Mouse (Mus musculus) heart, embryonic 14.5 days (tissue): Measurements from ENCODE around the gene Strn3. TPM values are rescaled to one million over a fixed set of nuclear protein-coding genes. Genes with fewer than 3 reads are reported as not detected.
"Not testable (repeated sequence)": the region's sequence is repeated elsewhere in the genome, so short reads cannot be mapped to it uniquely, and the experiment has no call there.

ENCODE experiments used
- ATAC-seq: fragments of 200-750 bp; cut with Nextera tagmentation; 2 replicates; pipeline ENCODE4 v1.8.0; 2017; ENCODE audit warnings: low read depth, moderate TSS enrichment; ENCODE audit not compliant: insufficient number of reproducible peaks, insufficient read depth, low FRiP score
- H3K27ac ChIP-seq, 2 experiments: fragments of 200-500 bp in 1 of 2; fragments of 300-500 bp in 1 of 2; sonication (generic) in 1 of 2; replicated peaks in 1 of 2; 2 replicates each; pipeline ENCODE4 v1.5.1; 2012 to 2014; ENCODE audit warnings: low read depth in 2 of 2, low read length in 2 of 2, control low read depth in 1 of 2, mild to moderate bottlenecking in 1 of 2, mixed read lengths in 1 of 2; ENCODE audit not compliant: control insufficient read depth in 1 of 2, insufficient read depth in 1 of 2
- H3K27me3 ChIP-seq: fragments of 300-500 bp; sonication (generic); 2 replicates; pipeline ENCODE4 v1.6.1; 2014; ENCODE audit warnings: mild to moderate bottlenecking, low read length, control low read depth; ENCODE audit not compliant: control insufficient read depth, insufficient read depth
- H3K36me3 ChIP-seq: fragments of 300-500 bp; sonication (generic); 2 replicates; pipeline ENCODE4 v1.6.1; 2014; ENCODE audit warnings: mild to moderate bottlenecking, control low read depth, low read length, mixed read lengths; ENCODE audit not compliant: control insufficient read depth, insufficient read depth
- H3K4me1 ChIP-seq, 2 experiments: fragments of 200-500 bp in 1 of 2; fragments of 300-500 bp in 1 of 2; sonication (generic) in 1 of 2; 2 replicates each; pipeline ENCODE4 v1.6.1; 2012 to 2014; ENCODE audit warnings: low read length in 2 of 2, control low read depth in 1 of 2, mixed read lengths in 1 of 2; ENCODE audit not compliant: control insufficient read depth in 2 of 2, insufficient read depth in 2 of 2
- H3K4me2 ChIP-seq: fragments of 300-500 bp; sonication (generic); 2 replicates; pipeline ENCODE4 v1.6.1; 2014; ENCODE audit warnings: mild to moderate bottlenecking, low read length
- H3K4me3 ChIP-seq, 2 experiments: fragments of 200-500 bp in 1 of 2; fragments of 300-500 bp in 1 of 2; sonication (generic) in 1 of 2; 2 replicates each; pipeline ENCODE4 v1.5.1; 2012 to 2014; ENCODE audit warnings: low read length in 2 of 2, mild to moderate bottlenecking in 2 of 2, control low read depth in 1 of 2, low read depth in 1 of 2, moderate library complexity in 1 of 2; ENCODE audit not compliant: control insufficient read depth in 1 of 2, insufficient read depth in 1 of 2
- H3K9ac ChIP-seq: fragments of 300-500 bp; sonication (generic); 2 replicates; pipeline ENCODE4 v1.6.1; 2014; ENCODE audit warnings: mild to moderate bottlenecking, low read length
- H3K9me3 ChIP-seq: fragments of 300-500 bp; sonication (generic); 2 replicates; pipeline ENCODE4 v1.6.1; 2016; ENCODE audit warnings: low read length, control low read depth; ENCODE audit not compliant: control insufficient read depth
- WGBS: fragments of 180-500 bp; shearing (Covaris S2); extraction: QIAGEN DNeasy Blood & Tissue Kit; methylation state at CpG from one replicate; pipeline ENCODE4 v1.1.7; 2014; 5-methylcytosine and 5-hydroxymethylcytosine counted together
- polyA plus RNA-seq: library from polyadenylated mRNA; unstranded; fragments of >200 nt; fragmentation: Nextera tagmentation; extraction: Ambion mirVana; gene quantifications from 2 replicates; pipeline ENCODE4 v1.2.1, GENCODE M21; 2014

The Strn3 gene
- polyA plus RNA-seq, 1 experiment from 2014 or later: 60.9 TPM

DNA sequence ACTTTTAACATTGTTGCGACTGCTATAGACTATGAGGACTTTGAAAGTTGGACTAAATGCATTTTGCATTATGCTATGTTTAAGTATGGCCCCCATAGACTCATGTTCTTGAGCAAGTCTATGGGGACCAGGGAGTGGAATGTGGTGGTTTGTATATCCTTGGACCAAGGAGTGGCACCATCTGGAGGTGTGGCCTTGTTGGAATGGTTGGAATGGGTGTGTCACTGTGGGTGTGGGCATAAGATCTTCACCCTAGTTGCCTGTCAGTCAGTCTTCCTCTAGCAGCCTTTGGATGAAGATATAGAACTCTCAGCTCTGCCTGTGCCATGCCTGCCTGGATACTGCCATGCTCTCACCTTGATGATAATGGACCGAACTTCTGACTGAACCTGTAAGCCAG lies 113.9 kb downstream of the Strn3 start:
- not testable (repeated sequence) for H3K9me3 ChIP-seq, H3K27ac ChIP-seq, H3K4me1 ChIP-seq, ATAC-seq, H3K27me3 ChIP-seq, H3K9ac ChIP-seq, H3K4me2 ChIP-seq, H3K36me3 ChIP-seq, H3K4me3 ChIP-seq
- WGBS: 85% methylated on average over 2 of the region's 2 CpGs

DNA sequence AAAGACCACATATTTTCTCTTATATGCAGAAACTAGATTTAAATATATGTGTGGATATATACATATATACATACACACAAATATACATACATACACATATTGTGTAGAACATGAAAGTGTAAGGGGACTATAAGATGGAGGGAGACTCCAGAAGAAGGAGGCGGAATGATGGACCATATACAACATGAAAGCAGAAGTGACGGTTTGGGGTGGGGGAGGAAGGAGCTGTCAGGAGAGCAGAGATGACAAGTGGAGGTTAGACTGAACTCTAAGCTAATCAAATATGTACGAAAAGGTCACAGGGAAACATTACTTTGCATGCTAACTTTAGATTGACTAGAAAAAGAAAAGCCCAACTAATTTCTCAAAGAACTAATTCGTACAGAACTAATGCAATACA lies 119.0 kb downstream of the Strn3 start:
- Histone ChIP-seq H3K36me3 (no peaks in the 10 kb centered on the region), H3K4me1 (no peaks in the 10 kb centered on the region), H3K9me3 (no peaks in the 10 kb centered on the region), H3K4me2 (no peak overlapping the region), H3K9ac (no peak overlapping the region), H3K27me3 (no peaks in the 10 kb centered on the region), H3K27ac (no peak overlapping the region), H3K4me3 (no peak overlapping the region)
- 78% methylated on average over 4 of the region's 4 CpGs for WGBS
- no peak for ATAC-seq

DNA sequence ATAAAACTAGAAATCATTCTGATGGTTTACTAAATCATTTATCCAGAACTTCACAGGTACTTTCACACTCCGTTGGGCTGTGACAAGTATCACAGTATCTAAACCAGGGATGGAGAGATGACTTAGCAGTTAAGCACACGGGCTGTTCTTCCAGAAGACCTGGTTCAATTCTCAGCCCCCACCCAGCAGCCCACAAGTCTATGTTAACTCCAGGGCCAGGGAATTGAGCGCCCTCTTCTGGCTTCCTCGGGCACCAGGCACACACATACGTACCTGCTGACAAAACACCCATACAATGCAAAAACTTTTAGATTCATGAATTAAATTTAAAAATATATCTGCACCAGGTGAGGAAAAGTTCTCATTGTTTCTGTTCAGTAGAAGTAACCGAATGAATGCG lies 121.8 kb downstream of the Strn3 start:
- H3K4me2 ChIP-seq: no peak overlapping the region
- H3K27me3 ChIP-seq: no peaks in the 10 kb centered on the region
- H3K27ac ChIP-seq: no peak overlapping the region
- 0 out of 4 replicates have a peak, but pooled peaks cover 0 to 3% of the 10 kb centered on the region in 2 experiments for H3K4me1 ChIP-seq
- WGBS: 60% methylated on average over 7 of the region's 7 CpGs
- H3K36me3 ChIP-seq: no peaks in the 10 kb centered on the region
- H3K9ac ChIP-seq: no peak overlapping the region
- ATAC-seq: no peak
- 0 out of 2 replicates have a peak, but pooled peaks cover 3% of the 10 kb centered on the region for H3K9me3 ChIP-seq
- H3K4me3 ChIP-seq: no peak overlapping the region

DNA sequence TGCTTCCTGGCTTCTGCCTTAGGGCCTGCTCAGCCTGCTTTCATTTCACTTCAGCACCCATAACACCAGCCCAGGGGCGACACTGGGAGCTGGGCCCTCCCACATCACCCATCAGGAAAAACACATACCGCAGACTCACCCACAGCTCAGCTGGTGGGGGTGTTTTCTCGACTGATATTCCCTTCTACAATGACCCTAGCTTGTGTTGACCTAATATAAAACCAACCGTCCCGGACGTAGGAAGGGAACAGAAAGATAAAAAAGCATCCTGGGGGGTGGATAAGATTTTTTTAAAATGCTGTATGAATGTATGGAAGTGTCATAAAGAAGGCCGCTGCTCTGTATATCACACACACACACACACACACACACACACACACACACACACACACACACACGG lies 122.2 kb downstream of the Strn3 start:
- ATAC-seq: no peak
- Histone ChIP-seq H3K4me2 (no peak overlapping the region), H3K4me1 (0 out of 4 replicates have a peak, but pooled peaks cover 0 to 3% of the 10 kb centered on the region in 2 experiments), H3K4me3 (no peak overlapping the region), H3K9ac (no peak overlapping the region), H3K36me3 (no peaks in the 10 kb centered on the region), H3K27me3 (no peaks in the 10 kb centered on the region), H3K27ac (no peak overlapping the region), H3K9me3 (0 out of 2 replicates have a peak, but pooled peaks cover 3% of the 10 kb centered on the region)
- WGBS: 86% methylated on average over 8 of the region's 8 CpGs

DNA sequence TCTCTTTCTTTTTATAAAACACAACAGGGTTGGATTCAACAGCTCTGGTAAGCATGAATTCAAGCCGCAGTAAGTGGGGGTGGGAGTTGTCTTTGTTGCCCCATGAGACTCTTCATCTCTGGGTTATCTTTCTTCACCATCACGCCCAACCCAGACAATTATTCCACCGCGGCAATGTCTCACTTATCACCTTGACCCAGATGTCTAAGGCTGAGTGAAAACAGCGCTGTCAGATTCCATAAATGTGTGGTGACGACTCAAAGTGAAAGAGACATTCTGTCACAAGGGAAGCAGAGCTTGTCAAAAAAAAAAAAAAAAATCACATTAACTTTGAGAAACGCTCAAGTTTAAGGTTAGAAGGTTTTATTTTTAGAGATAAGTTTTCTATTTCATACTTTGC lies 124.5 kb downstream of the Strn3 start:
- Histone ChIP-seq H3K9me3 (0 out of 2 replicates have a peak, but pooled peaks cover 3% of the 10 kb centered on the region), H3K4me3 (no peak overlapping the region), H3K4me2 (peak overlapping the region; percentile 35), H3K27me3 (no peaks in the 10 kb centered on the region), H3K36me3 (no peaks in the 10 kb centered on the region), H3K9ac (no peak overlapping the region), H3K4me1 (0 out of 4 replicates have a peak, but pooled peaks cover 0 to 3% of the 10 kb centered on the region in 2 experiments), H3K27ac (no peak overlapping the region)
- 34% methylated on average over 7 of the region's 7 CpGs for WGBS
- ATAC-seq: no peak

DNA sequence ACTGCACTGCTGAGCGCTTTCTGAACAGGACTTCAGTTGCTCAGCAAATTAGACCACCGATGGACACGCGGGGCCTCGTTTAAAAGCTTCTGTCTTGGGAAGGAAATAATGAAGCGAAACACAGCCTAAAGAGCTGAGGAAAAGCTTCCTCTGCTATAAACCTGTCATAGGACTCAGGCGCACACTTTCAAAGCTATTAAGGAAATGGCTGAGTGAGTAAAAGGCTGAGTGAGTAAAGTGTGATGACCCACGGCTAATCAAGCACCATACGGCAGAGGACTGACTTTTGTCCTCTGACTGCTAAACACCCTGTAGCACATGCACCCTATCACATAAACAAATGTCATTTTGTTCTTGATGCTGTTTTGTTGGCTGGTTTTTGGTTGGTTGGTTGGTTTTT lies 130.3 kb downstream of the Strn3 start:
- Histone ChIP-seq H3K9me3 (0 out of 2 replicates have a peak, but pooled peaks cover 3% of the 10 kb centered on the region), H3K9ac (no peak overlapping the region), H3K4me1 (no peaks in the 10 kb centered on the region), H3K4me3 (no peak overlapping the region), H3K27me3 (no peaks in the 10 kb centered on the region), H3K27ac (no peak overlapping the region), H3K4me2 (no peak overlapping the region), H3K36me3 (no peaks in the 10 kb centered on the region)
- ATAC-seq: no peak
- 87% methylated on average over 9 of the region's 9 CpGs for WGBS

Other genes with a start within 250 kb of the Strn3 start
- gene Coch, start 98.6 kb downstream of the Strn3 start, polyA plus RNA-seq: 1.1 and 1.2 TPM in 2 replicates
- gene Ap4s1, start 864 bp downstream of the Strn3 start, polyA plus RNA-seq: 42.0 and 43.1 TPM in 2 replicates
- 43.3 and 43.6 TPM in 2 replicates for gene Hectd1, start 137.6 kb upstream of the Strn3 start, polyA plus RNA-seq